ENCODE assay signal across 8 mouse cellular contexts in the genomic region with DNA sequence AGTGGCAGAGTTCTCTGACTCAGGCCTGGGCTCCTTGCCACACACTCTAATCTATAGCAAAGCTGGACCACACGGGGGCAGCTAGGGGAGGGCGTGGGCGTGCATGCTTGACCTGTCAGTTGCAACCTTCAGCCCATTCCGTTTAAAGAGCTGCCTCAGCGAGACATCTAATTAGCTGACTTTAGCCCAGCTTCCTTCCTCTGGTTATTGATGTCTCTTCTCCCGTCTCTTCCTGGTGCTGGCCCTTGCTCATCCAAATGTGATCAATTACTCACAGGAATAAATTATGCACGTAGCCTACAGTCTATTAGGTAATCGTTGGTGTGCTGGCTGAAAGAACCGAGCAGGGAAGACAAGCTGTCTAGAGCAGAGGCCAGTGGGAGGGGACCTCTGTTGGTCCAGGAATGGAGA.
DNase-seq lines count a peak whose midpoint lies in the region; ATAC-seq and TF ChIP-seq lines count a peak whose summit lies in the region.

No protein-coding gene starts in this region.

- no peaks in the 10 kb centered on the region; the same call in 1 of the 2 replicates for H3K4me1 ChIP-seq in midbrain, postnatal 0 days (ENCODE audit: insufficient read depth, low read length)

- H3K27ac ChIP-seq in midbrain, postnatal 0 days (ENCODE audit: low read depth, low read length): no peak overlapping the region

- TF ChIP-seq CTCF in midbrain, postnatal 0 days (IDR thresholded peaks at IDR 0.05): no peak

- H3K9ac ChIP-seq in midbrain, postnatal 0 days (replicated peaks; ENCODE audit: low read length, poor library complexity, severe bottlenecking): no peak overlapping the region

- WGBS in midbrain, postnatal 0 days: 22% methylated on average over 9 of the region's 9 CpGs

- 0 out of 2 replicates have a peak, but pooled peaks cover 6% of the 10 kb centered on the region for H3K27me3 ChIP-seq in midbrain, postnatal 0 days (ENCODE audit: insufficient read depth, low read length)

- no peaks in the 10 kb centered on the region for H3K36me3 ChIP-seq in midbrain, postnatal 0 days (ENCODE audit: insufficient read depth, low read length)

- no peak overlapping the region for H3K4me3 ChIP-seq in midbrain, postnatal 0 days (ENCODE audit: low read depth, low read length)

- H3K9me3 ChIP-seq in midbrain, postnatal 0 days (ENCODE audit: low read length): no peaks in the 10 kb centered on the region

- no peak for ATAC-seq in midbrain, postnatal 0 days (ENCODE audit: low FRiP score)

- H3K4me2 ChIP-seq in midbrain, postnatal 0 days (ENCODE audit: low read depth, low read length, poor library complexity, severe bottlenecking): no peak overlapping the region

- peak; percentile 21 for DNase-seq in kidney, adult 9 months
- no peak for DNase-seq in kidney, adult 18-20 months
- DNase-seq in ES-CJ7 (ENCODE audit: low read depth, low spot score): peak; percentile 21
- peak; percentile 81 to 83 for DNase-seq in adrenal gland, postnatal 36 days
- DNase-seq in lung, postnatal 36 days: peak; percentile 45
- DNase-seq in layer of hippocampus, adult 11-12 months (ENCODE audit: low spot score): no peak
- DNase-seq in layer of hippocampus, postnatal 10 days (ENCODE audit: low spot score in 2 of 2): no peak
- no peak for DNase-seq in midbrain, postnatal 0 days (ENCODE audit: low spot score)

Comparison
In these comparisons a context has a peak if more than half of its experiments do, and no peak if none do; other contexts are left out.
1. DNase-seq: peak in kidney, adult 9 months (single experiment), ES-CJ7 (single experiment), adrenal gland, postnatal 36 days (2 of 2) and lung, postnatal 36 days (single experiment); none in kidney, adult 18-20 months (single experiment), layer of hippocampus, adult 11-12 months (single experiment), layer of hippocampus, postnatal 10 days (0 of 2) and midbrain, postnatal 0 days (single experiment).